ENCODE assay signal across 8 mouse cellular contexts in the genomic region with DNA sequence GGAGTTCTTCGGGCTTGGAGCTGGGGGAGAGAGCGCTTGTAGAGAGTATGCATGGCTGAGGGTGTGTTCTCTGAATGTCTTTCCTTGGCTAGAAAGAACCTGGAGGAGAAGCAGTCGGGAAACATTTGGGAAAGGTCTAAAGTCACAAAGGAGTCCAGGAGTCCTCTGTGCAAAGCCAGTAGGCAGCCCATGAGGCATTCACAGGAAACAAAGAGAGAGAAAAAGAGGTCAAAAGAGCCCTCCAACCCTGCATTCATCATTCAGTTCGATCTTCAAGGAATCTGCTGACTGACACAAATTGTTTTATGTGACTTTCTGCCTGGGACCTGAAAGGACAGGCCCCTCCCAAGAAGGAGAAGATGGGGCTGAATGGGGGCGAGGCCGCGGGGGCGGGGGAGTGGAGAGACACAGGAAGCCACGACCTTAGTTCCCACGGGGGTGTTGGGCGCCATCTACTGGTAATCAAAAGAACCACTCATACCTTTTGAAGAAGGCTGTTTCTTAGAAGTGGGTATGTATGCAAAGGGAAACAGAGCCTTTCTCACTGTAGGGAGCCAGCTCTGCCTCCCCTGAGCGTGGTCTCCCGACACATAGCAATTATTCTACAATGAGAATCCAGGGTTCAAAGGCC.
A peak's percentile ranks its signal among the peaks of the same experiment; 100 is the strongest.
DNase-seq lines count a peak whose midpoint lies in the region; ATAC-seq lines count a peak whose summit lies in the region.

No protein-coding gene starts in this region.

- peak overlapping the region; percentile 12; the same call in 1 of the 2 replicates for H3K4me2 ChIP-seq in hindbrain, embryonic 11.5 days (replicated peaks; ENCODE audit: low read depth, low read length)

- DNase-seq in Muller cell, postnatal 12 days (ENCODE audit: inconsistent ontology term), result peak; percentile 79
- DNase-seq in cerebellum, adult 9-10 months, result peak; percentile 36
- peak; percentile 53 to 64 for DNase-seq in frontal cortex, postnatal 10 days (ENCODE audit: low spot score in 2 of 2)
- peak; percentile 87 for DNase-seq in hindbrain, embryonic 11.5 days (ENCODE audit: low spot score)
- DNase-seq in layer of hippocampus, postnatal 25 days (ENCODE audit: extremely low spot score in 1 of 2, low spot score in 1 of 2), result peak; percentile 46 to 49
- DNase-seq in right cerebral cortex, postnatal 10 days (ENCODE audit: low spot score in 2 of 2), result peak; percentile 71 to 82
- DNase-seq in yolk sac, embryonic 10.5 days (ENCODE audit: low spot score), result peak; percentile 74

- H3K4me3 ChIP-seq in hindbrain, embryonic 11.5 days (ENCODE audit: low read depth, low read length), result no peak overlapping the region

- no peaks in the 10 kb centered on the region for H3K27me3 ChIP-seq in hindbrain, embryonic 11.5 days (ENCODE audit: control insufficient read depth, insufficient read depth, low read length)

- peak; percentile 87 for ATAC-seq in hindbrain, embryonic 11.5 days (ENCODE audit: low FRiP score)
- ATAC-seq in megakaryocyte progenitor cell, adult 5-6 weeks (replicated peaks; ENCODE audit: poor library complexity), result peak; percentile 90

- no peaks in the 10 kb centered on the region for H3K36me3 ChIP-seq in hindbrain, embryonic 11.5 days (ENCODE audit: control insufficient read depth, insufficient read depth, low read length)

- H3K9ac ChIP-seq in hindbrain, embryonic 11.5 days (ENCODE audit: low read depth, low read length), result peak overlapping the region; percentile 32

- no peaks in the 10 kb centered on the region for H3K4me1 ChIP-seq in hindbrain, embryonic 11.5 days (replicated peaks; ENCODE audit: control insufficient read depth, insufficient read depth, low read length)

- WGBS in hindbrain, embryonic 11.5 days, result 8% methylated on average over 13 of the region's 13 CpGs

- no peaks in the 10 kb centered on the region for H3K9me3 ChIP-seq in hindbrain, embryonic 11.5 days (ENCODE audit: control insufficient read depth, low read length)

- peak overlapping the region; percentile 39 for H3K27ac ChIP-seq in hindbrain, embryonic 11.5 days (ENCODE audit: low read depth, low read length)

Comparison
In these comparisons a context has a peak if more than half of its experiments do, and no peak if none do; other contexts are left out.
1. DNase-seq: peak in every context shown above with its lines; median percentile 87 in hindbrain, embryonic 11.5 days; 79 in Muller cell, postnatal 12 days; 76 in right cerebral cortex, postnatal 10 days; 74 in yolk sac, embryonic 10.5 days; 58 in frontal cortex, postnatal 10 days; 48 in layer of hippocampus, postnatal 25 days; 36 in cerebellum, adult 9-10 months.